In the genomic region with DNA sequence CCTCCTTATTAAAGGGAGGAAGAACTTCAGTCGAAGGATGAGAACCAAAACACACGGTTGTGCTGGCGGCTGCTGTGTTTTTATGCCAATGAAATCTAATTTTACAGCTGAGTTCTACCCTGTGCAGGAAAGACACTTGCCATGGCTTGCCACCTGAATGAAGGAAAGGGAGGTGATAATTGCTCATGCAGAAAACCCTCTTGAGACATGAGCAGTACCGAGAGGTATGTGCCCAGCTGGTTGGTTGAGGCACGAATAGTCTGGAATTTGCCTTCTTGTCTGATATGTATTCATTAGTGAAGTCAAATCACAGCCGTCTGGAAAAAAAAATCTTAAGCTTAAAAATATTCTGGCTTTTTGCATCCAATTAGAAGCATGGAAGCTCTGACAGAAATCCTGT, we compare ENCODE assay signal across 17 mouse cellular contexts. TPM values are rescaled to one million over a fixed set of nuclear protein-coding genes. Genes with fewer than 3 reads are reported as not detected.
DNase-seq lines count a peak whose midpoint lies in the region; ATAC-seq lines count a peak whose summit lies in the region.
"Had no signal": no experiment of that assay in that cellular context is flagged by ENCODE, and none has a peak within 500 bp of the region (broad histone marks: within the 10 kb centered on the region; RNA-seq: fewer than 3 reads in every experiment).

No protein-coding gene starts in this region.

- ATAC-seq in heart, embryonic 13.5 days (ENCODE audit: extremely low read depth, insufficient number of reproducible peaks, low FRiP score, low TSS enrichment): no peak
- ATAC-seq in lung, embryonic 16.5 days (ENCODE audit: low read depth): no peak
- ATAC-seq in embryonic facial prominence, embryonic 14.5 days (ENCODE audit: low read depth): peak; percentile 39; the same call in 1 of the 2 replicates
- peak; percentile 51 for ATAC-seq in forebrain, embryonic 16.5 days
- no peak for ATAC-seq in hindbrain, embryonic 11.5 days (ENCODE audit: low FRiP score)
- ATAC-seq: CD4-positive, CD25-positive, alpha-beta regulatory T cell, adult 4 months; intestine, postnatal 0 days had no signal

- WGBS in heart, embryonic 13.5 days: 49% methylated on average over 6 of the region's 6 CpGs
- WGBS in lung, embryonic 16.5 days: 43% methylated on average over 6 of the region's 6 CpGs
- 28% methylated on average over 6 of the region's 6 CpGs for WGBS in embryonic facial prominence, embryonic 14.5 days
- WGBS in forebrain, embryonic 16.5 days: 32% methylated on average over 6 of the region's 6 CpGs
- WGBS in hindbrain, embryonic 11.5 days: 73% methylated on average over 6 of the region's 6 CpGs

- peaks cover 99% of the 10 kb centered on the region for H3K4me1 ChIP-seq in heart, embryonic 13.5 days
- peaks cover 74% of the 10 kb centered on the region for H3K4me1 ChIP-seq in lung, embryonic 16.5 days (replicated peaks; ENCODE audit: control insufficient read depth, insufficient read depth, low read length)
- peaks cover 52% of the 10 kb centered on the region for H3K4me1 ChIP-seq in embryonic facial prominence, embryonic 14.5 days (ENCODE audit: control insufficient read depth, insufficient read depth, low read length)
- peaks cover 16% of the 10 kb centered on the region for H3K4me1 ChIP-seq in forebrain, embryonic 16.5 days (replicated peaks; ENCODE audit: control insufficient read depth, insufficient read depth, low read length)
- no peaks in the 10 kb centered on the region for H3K4me1 ChIP-seq in hindbrain, embryonic 11.5 days (replicated peaks; ENCODE audit: control insufficient read depth, insufficient read depth, low read length)
- H3K4me1 ChIP-seq: megakaryocyte, embryonic 14.5 days had no signal

- DNase-seq in heart, postnatal 25 days (ENCODE audit: low spot score): no peak
- DNase-seq in lung, adult 18-20 months: no peak
- DNase-seq in embryonic facial prominence, embryonic 14.5 days (ENCODE audit: low spot score): peak; percentile 58
- no peak for DNase-seq in hindbrain, embryonic 11.5 days (ENCODE audit: low spot score)
- DNase-seq: adrenal gland, postnatal 36 days; cerebellum, adult 9-11 months; left cerebral cortex, postnatal 4 days; thymus, postnatal 14 days had no signal

- no peak overlapping the region for H3K4me2 ChIP-seq in heart, embryonic 13.5 days
- no peak overlapping the region for H3K4me2 ChIP-seq in lung, embryonic 16.5 days (ENCODE audit: low read depth, low read length)
- H3K4me2 ChIP-seq in embryonic facial prominence, embryonic 14.5 days (ENCODE audit: low read depth, low read length): no peak overlapping the region
- H3K4me2 ChIP-seq in forebrain, embryonic 16.5 days (ENCODE audit: low read length): no peak overlapping the region
- H3K4me2 ChIP-seq in hindbrain, embryonic 11.5 days (replicated peaks; ENCODE audit: low read depth, low read length): no peak overlapping the region
- H3K4me2 ChIP-seq: hindbrain, embryonic 14.5 days had no signal

- H3K36me3 ChIP-seq in heart, embryonic 13.5 days: peaks cover 3% of the 10 kb centered on the region; the same call in 1 of the 2 replicates
- H3K36me3 ChIP-seq in lung, embryonic 16.5 days (ENCODE audit: control insufficient read depth, insufficient read depth, low read length): no peaks in the 10 kb centered on the region
- H3K36me3 ChIP-seq in embryonic facial prominence, embryonic 14.5 days (ENCODE audit: control insufficient read depth, insufficient read depth, low read length): no peaks in the 10 kb centered on the region; the same call in 1 of the 2 replicates
- no peaks in the 10 kb centered on the region for H3K36me3 ChIP-seq in forebrain, embryonic 16.5 days (ENCODE audit: control insufficient read depth, insufficient read depth)
- no peaks in the 10 kb centered on the region for H3K36me3 ChIP-seq in hindbrain, embryonic 11.5 days (ENCODE audit: control insufficient read depth, insufficient read depth, low read length)

- H3K9me3 ChIP-seq in heart, embryonic 13.5 days: no peaks in the 10 kb centered on the region
- no peaks in the 10 kb centered on the region for H3K9me3 ChIP-seq in lung, embryonic 16.5 days (ENCODE audit: control insufficient read depth, low read length)
- H3K9me3 ChIP-seq in embryonic facial prominence, embryonic 14.5 days (ENCODE audit: control insufficient read depth, low read length): no peaks in the 10 kb centered on the region
- no peaks in the 10 kb centered on the region for H3K9me3 ChIP-seq in forebrain, embryonic 16.5 days (ENCODE audit: control insufficient read depth, low read length)
- H3K9me3 ChIP-seq in hindbrain, embryonic 11.5 days (ENCODE audit: control insufficient read depth, low read length): no peaks in the 10 kb centered on the region
- H3K9me3 ChIP-seq: megakaryocyte, embryonic 14.5 days had no signal

- no peak overlapping the region for H3K4me3 ChIP-seq in heart, embryonic 13.5 days
- no peak overlapping the region for H3K4me3 ChIP-seq in lung, embryonic 16.5 days (ENCODE audit: low read length)
- H3K4me3 ChIP-seq in embryonic facial prominence, embryonic 14.5 days (ENCODE audit: low read depth, low read length): no peak overlapping the region
- H3K4me3 ChIP-seq in forebrain, embryonic 16.5 days (replicated peaks; ENCODE audit: low read length): no peak overlapping the region
- H3K4me3 ChIP-seq in hindbrain, embryonic 11.5 days (ENCODE audit: low read depth, low read length): no peak overlapping the region
- H3K4me3 ChIP-seq: erythroblast, embryonic 14.5 days; megakaryocyte, embryonic 14.5 days had no signal

- intact Hi-C loops in heart, postnatal 25 days (cut with DNase I): no loop called here

- H3K9ac ChIP-seq in heart, embryonic 13.5 days: peak overlapping the region; percentile 28; the same call in 1 of the 2 replicates
- peak overlapping the region; percentile 13; the same call in 1 of the 2 replicates for H3K9ac ChIP-seq in lung, embryonic 16.5 days (ENCODE audit: low read length)
- no peak overlapping the region for H3K9ac ChIP-seq in embryonic facial prominence, embryonic 14.5 days (ENCODE audit: low read depth, low read length)
- H3K9ac ChIP-seq in forebrain, embryonic 16.5 days (replicated peaks; ENCODE audit: low read depth, low read length): no peak overlapping the region
- H3K9ac ChIP-seq in hindbrain, embryonic 11.5 days (ENCODE audit: low read depth, low read length): no peak overlapping the region
- H3K9ac ChIP-seq: hindbrain, embryonic 14.5 days had no signal

- H3K27ac ChIP-seq in heart, embryonic 13.5 days (replicated peaks): peak overlapping the region; percentile 85; the same call in 1 of the 2 replicates
- H3K27ac ChIP-seq in lung, embryonic 16.5 days (ENCODE audit: low read length): peak overlapping the region; percentile 86
- H3K27ac ChIP-seq in embryonic facial prominence, embryonic 14.5 days (replicated peaks; ENCODE audit: low read depth, low read length): peak overlapping the region; percentile 19
- no peak overlapping the region for H3K27ac ChIP-seq in forebrain, embryonic 16.5 days (ENCODE audit: low read length)
- H3K27ac ChIP-seq in hindbrain, embryonic 11.5 days (ENCODE audit: low read depth, low read length): no peak overlapping the region
- H3K27ac ChIP-seq: hindbrain, embryonic 14.5 days had no signal

- H3K27me3 ChIP-seq in heart, embryonic 13.5 days (replicated peaks): no peaks in the 10 kb centered on the region
- H3K27me3 ChIP-seq in lung, embryonic 16.5 days (ENCODE audit: control insufficient read depth, insufficient read depth, low read depth, low read length): no peaks in the 10 kb centered on the region
- H3K27me3 ChIP-seq in embryonic facial prominence, embryonic 14.5 days (replicated peaks; ENCODE audit: control insufficient read depth, insufficient read depth, low read length): no peaks in the 10 kb centered on the region
- no peaks in the 10 kb centered on the region for H3K27me3 ChIP-seq in forebrain, embryonic 16.5 days (replicated peaks; ENCODE audit: control insufficient read depth, insufficient read depth, low read length)
- H3K27me3 ChIP-seq in hindbrain, embryonic 11.5 days (ENCODE audit: control insufficient read depth, insufficient read depth, low read length): no peaks in the 10 kb centered on the region
- H3K27me3 ChIP-seq: megakaryocyte, embryonic 14.5 days had no signal

RNA-seq across cellular contexts. Expression of gene Fndc3b, which starts 59.4 kb away (rescaled TPM):
- 22.3 and 24.0 TPM in 2 replicates for polyA plus RNA-seq in heart, embryonic 13.5 days (2015; fragmentation: Nextera tagmentation; extraction: Ambion mirVana)
- total RNA-seq in heart, postnatal 25 days (2021): 10 to 100 TPM; 58.5 to 69.4 TPM
- 36.3 and 36.9 TPM in 2 replicates for polyA plus RNA-seq in lung, embryonic 16.5 days (2015; fragmentation: Nextera tagmentation; extraction: Ambion mirVana)
- polyA plus RNA-seq in embryonic facial prominence, embryonic 14.5 days (2014; fragmentation: Nextera tagmentation; extraction: Ambion mirVana): 43.2 and 44.3 TPM in 2 replicates
- polyA plus RNA-seq in forebrain, embryonic 16.5 days (2015; fragmentation: Nextera tagmentation; extraction: Ambion mirVana): 6.7 TPM in 2 replicates
- 11.4 and 12.8 TPM in 2 replicates for polyA plus RNA-seq in hindbrain, embryonic 11.5 days (2014; fragmentation: Nextera tagmentation; extraction: Ambion mirVana)
- total RNA-seq: MEL had no signal

Comparison
In these comparisons a context has a peak if more than half of its experiments do, and no peak if none do; other contexts are left out.
1. ATAC-seq: peak in embryonic facial prominence, embryonic 14.5 days (single experiment) and forebrain, embryonic 16.5 days (single experiment); none in heart, embryonic 13.5 days (single experiment), lung, embryonic 16.5 days (single experiment) and hindbrain, embryonic 11.5 days (single experiment).
2. H3K27ac ChIP-seq: peak in heart, embryonic 13.5 days (single experiment), lung, embryonic 16.5 days (single experiment) and embryonic facial prominence, embryonic 14.5 days (single experiment); none in forebrain, embryonic 16.5 days (single experiment) and hindbrain, embryonic 11.5 days (single experiment).
3. H3K9ac ChIP-seq: peak in heart, embryonic 13.5 days (single experiment) and lung, embryonic 16.5 days (single experiment); none in embryonic facial prominence, embryonic 14.5 days (single experiment), forebrain, embryonic 16.5 days (single experiment) and hindbrain, embryonic 11.5 days (single experiment).